ENCODE assay signal across 9 mouse cellular contexts in genomic region chr9:29457976-29458572, GRCm38 (mm10).
DNase-seq lines count a peak whose midpoint lies in the region; ATAC-seq lines count a peak whose summit lies in the region.
"Had no signal": no experiment of that assay in that cellular context is flagged by ENCODE, and none has a peak within 500 bp of the region (broad histone marks: within the 10 kb centered on the region; RNA-seq: fewer than 3 reads in every experiment).

No protein-coding gene starts in this region.

- no peaks in the 10 kb centered on the region for H3K4me1 ChIP-seq in forebrain, embryonic 15.5 days
- H3K4me1 ChIP-seq in hindbrain, embryonic 13.5 days (replicated peaks) = peaks cover 13% of the 10 kb centered on the region
- H3K4me1 ChIP-seq: embryonic facial prominence, embryonic 15.5 days had no signal

- 8% methylated on average over 5 of the region's 5 CpGs for WGBS in forebrain, embryonic 15.5 days
- 13% methylated on average over 5 of the region's 5 CpGs for WGBS in hindbrain, embryonic 13.5 days

- H3K4me2 ChIP-seq in forebrain, embryonic 15.5 days (replicated peaks) = no peak overlapping the region
- H3K4me2 ChIP-seq in hindbrain, embryonic 13.5 days = no peak overlapping the region
- H3K4me2 ChIP-seq: embryonic facial prominence, embryonic 15.5 days had no signal

- no peaks in the 10 kb centered on the region for H3K9me3 ChIP-seq in forebrain, embryonic 15.5 days
- H3K9me3 ChIP-seq in hindbrain, embryonic 13.5 days = no peaks in the 10 kb centered on the region
- H3K9me3 ChIP-seq: embryonic facial prominence, embryonic 15.5 days had no signal

- no peak overlapping the region for H3K27ac ChIP-seq in forebrain, embryonic 15.5 days (replicated peaks)
- no peak overlapping the region for H3K27ac ChIP-seq in hindbrain, embryonic 13.5 days
- H3K27ac ChIP-seq: embryonic facial prominence, embryonic 15.5 days had no signal

- H3K9ac ChIP-seq in forebrain, embryonic 15.5 days (replicated peaks) = no peak overlapping the region
- no peak overlapping the region for H3K9ac ChIP-seq in hindbrain, embryonic 13.5 days
- H3K9ac ChIP-seq: embryonic facial prominence, embryonic 15.5 days had no signal

- peak; percentile 71 for ATAC-seq in forebrain, embryonic 15.5 days (replicated peaks)
- peak; percentile 59; the same call in 1 of the 2 replicates for ATAC-seq in hindbrain, embryonic 13.5 days (ENCODE audit: low FRiP score)
- no peak for ATAC-seq in megakaryocyte, adult 5-6 weeks (ENCODE audit: poor library complexity, severe bottlenecking)

- peak; percentile 11 for DNase-seq in WW6 (ENCODE audit: low read depth, low spot score)
- DNase-seq in cerebellum, adult 18-20 months = peak; percentile 87 to 91
- peak; percentile 51 for DNase-seq in layer of hippocampus, adult 9-11 months
- DNase-seq in lung, postnatal 36 days = peak; percentile 53
- DNase-seq in right cerebral cortex, postnatal 25 days = peak; percentile 69

- H3K27me3 ChIP-seq in forebrain, embryonic 15.5 days = no peaks in the 10 kb centered on the region
- no peaks in the 10 kb centered on the region for H3K27me3 ChIP-seq in hindbrain, embryonic 13.5 days
- H3K27me3 ChIP-seq: embryonic facial prominence, embryonic 15.5 days had no signal

- no peaks in the 10 kb centered on the region for H3K36me3 ChIP-seq in forebrain, embryonic 15.5 days
- no peaks in the 10 kb centered on the region for H3K36me3 ChIP-seq in hindbrain, embryonic 13.5 days
- H3K36me3 ChIP-seq: embryonic facial prominence, embryonic 15.5 days had no signal

- no peak overlapping the region for H3K4me3 ChIP-seq in forebrain, embryonic 15.5 days
- H3K4me3 ChIP-seq in hindbrain, embryonic 13.5 days = no peak overlapping the region
- H3K4me3 ChIP-seq: embryonic facial prominence, embryonic 15.5 days had no signal

Comparison
In these comparisons a context has a peak if more than half of its experiments do, and no peak if none do; other contexts are left out.
1. DNase-seq: peak in every context shown above with its lines; median percentile 89 in cerebellum, adult 18-20 months; 69 in right cerebral cortex, postnatal 25 days; 53 in lung, postnatal 36 days; 51 in layer of hippocampus, adult 9-11 months; 11 in WW6.